Mouse (Mus musculus): ENCODE results near the gene Pld1.

The Pld1 gene

GRCm38 (mm10) chr3:28164678-28165077 is 226.2 kb downstream of the Pld1 start:
- no peak for DNase-seq

GRCm38 (mm10) chr3:28165598-28165997 is 227.1 kb downstream of the Pld1 start:
- DNase-seq, result peak; percentile 15 to 57

- DNase-seq, result no peak
Measured at GRCm38 (mm10) chr3:28167796-28168505, 229.5 kb downstream of the Pld1 start.

- DNase-seq, result peak; percentile 63 to 75
Measured at GRCm38 (mm10) chr3:28170911-28171618, 232.6 kb downstream of the Pld1 start.

GRCm38 (mm10) chr3:28175997-28176967 is 237.8 kb downstream of the Pld1 start:
- no peak for DNase-seq

- no peak for DNase-seq
Measured at GRCm38 (mm10) chr3:28178333-28178732, 239.8 kb downstream of the Pld1 start.

Measured in kidney, adult 8-10 months (tissue).